Mouse (Mus musculus): ENCODE results near the gene Abcc6.
"Not testable (repeated sequence)": the region's sequence is repeated elsewhere in the genome, so short reads cannot be mapped to it uniquely, and the experiment has no call there.

The Abcc6 gene

GRCm38 (mm10) chr7:46028681-46029080 is 1.4 kb downstream of the Abcc6 start:
- DNase-seq (ENCODE audit: low spot score) = no peak

GRCm38 (mm10) chr7:46025436-46025835 is 4.7 kb downstream of the Abcc6 start:
- DNase-seq (ENCODE audit: low spot score) = no peak

GRCm38 (mm10) chr7:46021951-46022350 is 8.2 kb downstream of the Abcc6 start:
- no peak for DNase-seq (ENCODE audit: low spot score)

- DNase-seq (ENCODE audit: low spot score) = no peak
Measured at GRCm38 (mm10) chr7:46019594-46019993, 10.5 kb downstream of the Abcc6 start.

- no peak for DNase-seq (ENCODE audit: low spot score)
Measured at GRCm38 (mm10) chr7:46013266-46014010, 16.7 kb downstream of the Abcc6 start.

- no peak for DNase-seq (ENCODE audit: low spot score)
Measured at GRCm38 (mm10) chr7:46012121-46012520, 18.0 kb downstream of the Abcc6 start.

- no peak for DNase-seq (ENCODE audit: low spot score)
Measured at GRCm38 (mm10) chr7:46009578-46009977, 20.5 kb downstream of the Abcc6 start.

GRCm38 (mm10) chr7:46002748-46003147 is 27.4 kb downstream of the Abcc6 start:
- no peak for DNase-seq (ENCODE audit: low spot score)

GRCm38 (mm10) chr7:46000577-46000976 is 29.5 kb downstream of the Abcc6 start:
- no peak for DNase-seq (ENCODE audit: low spot score)

GRCm38 (mm10) chr7:45992470-45992869 is 37.6 kb downstream of the Abcc6 start:
- no peak for DNase-seq (ENCODE audit: low spot score)

GRCm38 (mm10) chr7:45988344-45988743 is 41.8 kb downstream of the Abcc6 start:
- DNase-seq (ENCODE audit: low spot score) = no peak

GRCm38 (mm10) chr7:45986893-45987292 is 43.2 kb downstream of the Abcc6 start:
- no peak for DNase-seq (ENCODE audit: low spot score)

GRCm38 (mm10) chr7:45981612-45982011 is 48.5 kb downstream of the Abcc6 start:
- DNase-seq (ENCODE audit: low spot score) = no peak

GRCm38 (mm10) chr7:45974512-45974911 is 55.6 kb downstream of the Abcc6 start:
- no peak for DNase-seq (ENCODE audit: low spot score)

- DNase-seq (ENCODE audit: low spot score) = no peak
Measured at GRCm38 (mm10) chr7:45974103-45974502, 56.0 kb downstream of the Abcc6 start.

GRCm38 (mm10) chr7:45973271-45973687 is 56.8 kb downstream of the Abcc6 start:
- DNase-seq (ENCODE audit: low spot score) = no peak

GRCm38 (mm10) chr7:45971831-45972723 is 58.0 kb downstream of the Abcc6 start:
- DNase-seq (ENCODE audit: low spot score) = no peak

- no peak for DNase-seq (ENCODE audit: low spot score)
Measured at GRCm38 (mm10) chr7:45956611-45957010, 73.5 kb downstream of the Abcc6 start.

- DNase-seq (ENCODE audit: low spot score) = no peak
Measured at GRCm38 (mm10) chr7:45949061-45949460, 81.0 kb downstream of the Abcc6 start.

- not testable (repeated sequence) for DNase-seq (ENCODE audit: low spot score)
Measured at GRCm38 (mm10) chr7:45943280-45943679, 86.8 kb downstream of the Abcc6 start.

- DNase-seq (ENCODE audit: low spot score) = no peak
Measured at GRCm38 (mm10) chr7:45941986-45942385, 88.1 kb downstream of the Abcc6 start.

- no peak for DNase-seq (ENCODE audit: low spot score)
Measured at GRCm38 (mm10) chr7:45939836-45940235, 90.3 kb downstream of the Abcc6 start.

- DNase-seq (ENCODE audit: low spot score) = no peak
Measured at GRCm38 (mm10) chr7:45935114-45935513, 95.0 kb downstream of the Abcc6 start.
